Mouse (Mus musculus): ENCODE results near the gene Prss53. TPM values are rescaled to one million over a fixed set of nuclear protein-coding genes. Genes with fewer than 3 reads are reported as not detected.

The Prss53 gene
- 1 to 10 TPM; 1.5 to 1.8 (median 1.7) TPM for total RNA-seq (2022)

DNA sequence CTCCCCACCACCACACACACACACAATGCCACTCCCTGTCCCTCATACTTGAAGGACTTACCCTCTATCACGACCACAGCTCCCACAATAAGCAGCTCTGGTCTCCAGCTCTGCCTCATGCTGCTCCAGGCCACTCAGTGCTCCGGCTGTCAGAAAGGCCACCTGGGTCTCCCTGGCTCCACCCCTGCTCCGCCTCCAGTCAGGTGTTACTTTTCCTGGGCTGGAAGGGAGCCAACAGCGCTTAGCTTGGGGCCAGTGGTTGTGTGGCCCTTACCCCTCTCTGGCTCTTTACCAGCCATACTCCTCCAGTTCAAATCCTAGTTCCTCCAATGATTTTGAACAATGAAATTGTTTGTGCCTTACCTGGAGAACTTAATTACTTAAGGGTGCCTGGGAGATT is at the start of gene Prss53:
Gene Prss53, minus strand, starts transcription at position 173 of the 400 bp plus-strand sequence.
- DNase-seq (ENCODE audit: low spot score in 2 of 2) = no peak

DNA sequence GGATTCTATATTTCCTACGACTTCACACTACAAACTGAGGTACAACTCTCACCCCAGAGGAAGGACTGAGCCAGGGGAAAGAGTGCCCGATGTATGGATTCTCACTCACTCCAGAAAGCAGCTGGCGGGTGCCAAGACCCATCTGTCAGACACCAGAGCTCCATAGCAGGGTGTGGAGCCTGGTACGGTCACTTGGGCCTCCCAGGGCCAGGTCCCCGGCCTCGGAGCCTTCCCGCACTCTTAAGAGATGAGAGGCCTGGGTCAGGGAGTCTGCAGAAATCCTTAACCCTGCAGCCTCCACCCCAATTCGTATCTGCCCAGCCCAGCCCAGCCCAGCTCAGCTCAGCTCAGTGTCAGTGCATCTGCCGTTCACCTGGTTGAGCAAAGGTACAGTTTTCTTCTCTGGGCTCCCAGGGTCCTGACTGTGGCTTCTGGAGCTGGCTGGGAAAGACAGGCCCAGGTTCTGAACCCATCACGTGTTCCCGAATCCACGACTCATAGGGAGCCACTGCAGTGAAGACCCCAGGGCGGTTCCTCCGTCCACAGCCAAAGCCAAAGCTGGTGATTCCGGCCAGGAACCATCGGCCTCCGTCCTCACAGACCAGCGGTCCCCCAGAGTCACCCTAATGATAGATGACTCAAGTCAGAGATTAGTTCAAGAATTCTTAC is 45.6 kb upstream of the Prss53 start:
- no peak for DNase-seq (ENCODE audit: low spot score in 2 of 2)

DNA sequence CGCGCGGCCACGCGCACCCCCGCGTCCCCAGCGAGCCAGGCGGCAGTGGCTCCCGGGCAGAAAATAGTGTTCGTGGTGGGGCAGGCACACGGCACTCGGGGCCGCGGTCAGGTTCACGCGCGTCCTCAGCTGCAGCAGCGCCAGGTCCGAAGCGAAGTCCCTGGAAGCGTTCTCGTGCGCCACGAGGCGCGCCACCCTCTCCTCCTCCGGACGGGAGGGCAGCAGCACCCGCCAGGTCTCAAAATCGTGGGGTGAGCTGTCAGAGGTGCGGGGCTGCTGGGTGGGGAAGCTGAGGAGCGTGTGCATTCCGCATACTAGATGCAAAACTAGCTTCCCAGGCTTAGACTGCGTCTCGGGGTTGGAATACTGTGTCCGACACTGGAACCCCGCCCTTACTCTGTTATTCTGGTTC is 45.0 kb upstream of the Prss53 start:
- DNase-seq (ENCODE audit: low spot score in 2 of 2) = no peak

DNA sequence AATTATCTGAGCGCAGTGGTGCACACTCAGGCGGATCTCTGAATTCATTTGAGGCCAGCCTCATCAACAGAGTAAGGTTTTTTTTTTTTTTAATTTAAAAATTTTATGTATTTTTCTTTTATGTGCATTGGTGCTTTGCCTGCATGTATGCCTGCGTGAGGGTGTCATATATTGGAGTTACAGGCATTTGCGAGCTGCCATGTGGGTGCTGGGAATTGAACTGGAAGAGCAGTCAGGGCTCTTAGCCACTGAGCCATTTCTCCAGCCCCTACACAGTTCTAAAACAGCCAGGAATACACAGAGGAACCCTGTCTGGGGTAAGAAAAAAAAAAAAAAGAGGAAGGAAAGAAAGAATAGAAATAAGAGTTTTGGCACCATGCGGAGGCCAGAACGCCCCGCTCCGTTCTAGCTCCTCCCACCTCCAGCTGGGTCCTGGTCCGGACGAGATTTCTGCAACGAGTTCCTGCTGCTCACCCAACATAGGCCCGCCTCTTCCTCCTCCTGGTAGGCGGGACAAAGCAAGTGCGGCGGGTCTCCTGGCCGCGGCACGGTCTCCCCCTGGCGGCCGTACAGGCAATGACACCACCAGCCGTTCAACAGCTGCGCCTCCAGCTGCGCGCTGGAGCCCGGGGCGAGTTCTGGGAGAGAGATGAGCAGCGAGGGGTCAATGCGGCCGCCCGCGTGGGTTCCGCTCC is 44.4 kb upstream of the Prss53 start:
- DNase-seq (ENCODE audit: low spot score in 2 of 2) = peak; percentile 90 to 95

DNA sequence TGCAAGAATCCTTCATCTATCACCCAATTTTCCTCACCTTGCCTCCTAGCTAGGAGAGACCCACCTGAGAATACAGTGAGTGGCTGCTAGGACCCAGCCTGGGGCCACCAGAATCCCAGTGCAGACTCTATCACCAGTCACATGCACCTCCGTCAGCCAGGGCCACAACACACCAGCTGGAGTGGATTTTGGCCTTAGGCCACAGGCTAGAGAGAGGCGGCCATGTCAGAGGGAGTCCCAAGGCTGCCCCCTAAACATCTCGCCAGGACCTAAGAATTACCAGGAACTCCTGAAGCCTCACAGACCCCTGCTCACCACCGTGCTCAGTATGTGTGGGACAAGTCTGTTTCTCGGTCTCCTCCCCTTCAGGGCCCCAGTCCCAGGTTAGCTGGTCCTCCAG is 43.3 kb upstream of the Prss53 start:
- DNase-seq (ENCODE audit: low spot score in 2 of 2) = no peak

DNA sequence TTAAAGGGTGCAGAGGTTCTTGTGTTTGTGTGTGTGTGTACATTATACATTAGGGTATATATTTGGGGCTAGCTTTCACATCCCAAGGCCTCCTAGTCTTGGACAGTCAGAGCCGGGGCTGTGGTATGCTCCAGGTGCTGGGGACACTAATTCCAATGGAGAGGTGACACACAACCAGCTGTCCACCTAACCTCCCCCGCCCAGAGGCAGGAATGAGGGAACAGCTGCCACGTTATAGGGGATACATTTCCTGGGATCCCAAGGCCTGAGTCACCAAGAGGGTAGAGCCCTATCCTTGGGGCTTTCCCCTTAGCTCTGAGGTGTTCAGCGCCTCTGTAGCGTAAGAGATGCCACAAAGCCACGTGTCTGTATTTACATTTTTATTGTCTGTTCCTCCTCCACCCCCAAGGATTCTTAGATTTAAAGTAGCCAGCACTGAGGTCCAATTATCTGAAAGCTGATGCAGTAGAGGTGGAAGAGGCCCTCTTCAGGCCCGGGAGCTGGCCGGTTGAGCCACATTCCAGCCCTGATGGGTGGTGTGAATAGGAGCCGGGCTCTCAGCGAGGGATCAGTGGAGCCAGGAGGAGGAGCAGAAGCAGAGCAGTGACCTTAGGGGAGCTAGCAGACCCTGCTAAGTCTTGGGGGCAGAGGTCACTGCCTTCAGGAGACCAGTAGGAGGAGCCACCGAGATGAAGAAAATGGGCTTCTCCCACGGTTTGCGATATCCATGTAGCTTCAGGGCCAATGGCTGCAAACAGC is 41.7 kb upstream of the Prss53 start:
- no peak for DNase-seq (ENCODE audit: low spot score in 2 of 2)

DNA sequence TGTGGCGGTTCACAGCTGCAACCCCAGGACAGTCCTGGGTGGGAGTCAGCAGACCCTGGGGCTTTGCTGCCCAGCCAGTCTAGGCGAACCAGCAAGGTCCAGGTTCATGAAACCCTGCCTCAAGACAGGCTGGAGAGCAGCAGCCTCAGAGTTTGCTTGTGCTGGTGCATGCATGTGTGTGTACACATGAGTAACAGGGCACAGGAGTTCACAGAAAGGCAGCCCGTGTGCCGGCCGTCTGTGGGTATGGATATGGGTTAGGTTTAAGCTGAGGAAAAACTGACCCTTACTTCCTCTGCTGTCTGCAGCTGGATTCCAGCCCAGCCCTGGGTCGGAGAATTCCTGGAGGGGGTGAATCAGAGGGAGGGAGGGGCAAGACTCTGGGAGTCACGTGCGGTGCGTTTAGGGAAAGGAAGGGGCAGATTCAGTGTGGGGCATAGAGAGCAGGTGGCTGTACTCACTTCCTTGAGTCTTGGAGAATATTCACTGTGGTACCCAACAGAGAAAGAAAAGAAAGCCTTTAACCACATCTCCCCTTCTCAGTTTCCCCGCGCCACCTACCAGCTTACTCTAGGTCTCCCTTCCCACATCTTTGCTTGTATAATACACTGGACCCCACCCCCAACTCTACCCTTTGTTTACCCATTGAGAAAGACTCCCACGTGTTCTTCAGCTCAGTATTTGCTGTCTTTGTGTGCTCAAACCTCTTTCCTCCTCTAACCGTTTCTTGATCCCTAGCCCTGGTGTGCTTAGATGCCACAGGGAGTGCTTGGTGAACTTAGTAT is 40.8 kb upstream of the Prss53 start:
- no peak for DNase-seq (ENCODE audit: low spot score in 2 of 2)

DNA sequence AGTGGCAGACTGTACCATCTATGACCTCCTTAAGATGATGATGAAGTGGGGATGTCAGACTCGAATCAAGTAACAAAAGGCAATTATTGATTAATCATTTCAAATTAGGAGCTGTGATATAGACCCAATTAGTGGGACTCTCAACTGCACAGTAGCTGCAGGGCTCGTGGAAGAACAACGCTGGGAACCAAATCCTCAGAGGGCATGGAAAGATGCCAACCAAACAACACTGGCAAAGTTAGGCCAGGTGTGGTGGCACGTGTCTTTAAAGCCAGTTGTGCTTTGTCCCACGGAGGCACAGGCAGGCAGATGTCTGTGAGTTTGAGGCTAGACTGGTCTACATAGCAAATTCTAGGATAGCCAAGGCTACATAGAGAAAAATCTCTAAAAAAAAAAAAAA is 39.9 kb upstream of the Prss53 start:
- DNase-seq (ENCODE audit: low spot score in 2 of 2) = no peak

DNA sequence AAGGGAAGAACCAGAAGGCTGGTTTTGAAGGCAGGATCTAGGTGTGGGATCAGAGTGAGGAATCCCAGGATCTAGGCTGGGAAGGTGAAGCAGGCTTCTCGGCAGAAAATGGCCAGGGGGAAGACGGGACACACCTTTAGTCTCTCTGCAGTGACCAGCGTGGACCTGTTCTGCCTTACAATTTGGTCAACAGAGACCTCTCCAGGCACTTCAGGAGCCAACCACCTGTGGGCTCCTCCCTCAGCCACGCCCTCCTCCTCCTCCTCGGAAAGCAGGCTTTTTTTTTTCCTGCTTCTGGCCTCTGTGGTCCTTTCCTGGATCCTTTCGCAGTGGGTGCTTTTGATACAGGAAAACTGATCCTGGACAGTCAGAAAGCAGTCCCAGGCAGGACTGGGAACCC is 39.2 kb upstream of the Prss53 start, which contains the start of gene Prss8:
Gene Prss8, minus strand, starts transcription at position 182 of the 400 bp plus-strand sequence.
- DNase-seq (ENCODE audit: low spot score in 2 of 2) = no peak

DNA sequence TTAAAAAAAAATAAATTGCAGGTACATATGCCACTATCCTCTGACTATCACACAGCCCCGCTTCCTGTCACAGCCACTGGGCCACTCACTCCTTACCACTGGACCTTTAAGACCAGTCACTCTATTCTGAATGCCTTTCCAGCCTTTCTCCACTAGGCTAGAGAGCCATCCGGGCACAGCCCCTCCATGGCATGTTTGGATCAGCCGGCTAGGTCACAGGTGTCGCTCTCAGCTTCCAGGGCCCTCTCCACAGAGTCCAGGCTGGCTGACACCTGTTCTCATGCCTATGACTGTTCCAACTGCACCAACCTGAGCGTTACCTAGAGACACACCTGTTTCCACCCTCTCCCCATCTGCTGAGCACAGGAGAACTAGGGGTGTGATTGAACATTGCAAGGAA is 37.8 kb upstream of the Prss53 start:
- no peak for DNase-seq (ENCODE audit: low spot score in 2 of 2)

DNA sequence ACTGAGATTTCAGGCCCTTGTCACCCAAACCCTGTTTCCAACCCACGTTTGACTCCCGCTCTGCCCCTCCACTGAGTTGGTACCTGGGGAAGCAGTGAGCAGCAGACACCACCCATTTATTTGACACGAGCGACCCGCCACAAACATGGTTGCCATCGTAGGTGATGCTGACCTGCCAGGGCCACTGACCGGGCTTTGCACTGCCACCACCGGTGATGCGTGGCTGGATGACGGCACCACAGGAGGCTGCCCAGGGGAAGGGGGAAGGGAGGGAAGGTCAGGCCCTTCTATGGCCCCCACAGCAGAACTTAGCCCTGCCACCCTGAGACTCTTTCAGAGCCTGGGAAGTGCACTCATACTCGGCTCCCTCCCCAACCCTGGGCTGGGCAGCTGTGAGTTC is 37.0 kb upstream of the Prss53 start:
- DNase-seq (ENCODE audit: low spot score in 2 of 2) = no peak

DNA sequence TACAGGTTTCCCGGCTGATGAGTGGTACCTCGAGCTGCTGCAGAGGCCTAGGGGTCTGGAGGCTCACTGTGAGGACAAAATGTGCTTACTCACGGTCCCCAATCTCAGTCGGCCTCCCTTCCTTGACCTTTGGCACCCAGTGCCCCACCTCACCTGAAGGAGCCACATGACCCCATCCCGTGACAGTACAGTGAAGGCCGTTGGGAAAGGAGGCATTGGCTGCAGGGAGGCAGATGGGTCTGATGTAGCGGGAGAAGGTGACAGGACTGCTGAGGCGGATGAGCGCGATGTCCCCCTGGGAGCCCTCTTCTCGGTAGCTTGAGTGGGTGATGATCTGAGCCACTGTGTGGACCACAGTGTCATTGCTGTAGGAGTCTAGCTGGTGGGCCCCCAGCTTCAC is 36.1 kb upstream of the Prss53 start:
- DNase-seq (ENCODE audit: low spot score in 2 of 2) = no peak

DNA sequence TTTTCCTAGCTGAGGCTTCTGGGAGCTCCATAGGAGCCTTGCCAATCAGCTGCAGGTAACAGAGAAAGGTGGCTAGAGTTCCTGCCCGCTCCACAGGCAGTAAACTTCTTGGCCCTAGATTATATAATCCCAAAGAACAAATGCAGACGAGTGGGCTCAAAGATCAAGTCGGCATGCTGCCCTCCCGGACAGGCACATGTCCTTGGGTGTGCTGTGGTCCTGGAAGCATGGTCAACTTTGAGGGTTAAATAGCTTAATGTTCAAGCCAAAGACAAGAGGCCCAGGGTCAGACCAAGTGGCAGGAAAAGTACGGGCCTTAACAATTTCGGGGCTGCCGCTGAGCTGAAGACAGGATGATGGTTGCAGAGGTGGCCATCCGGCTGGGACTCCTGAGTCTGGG is 35.3 kb upstream of the Prss53 start:
- no peak for DNase-seq (ENCODE audit: low spot score in 2 of 2)

DNA sequence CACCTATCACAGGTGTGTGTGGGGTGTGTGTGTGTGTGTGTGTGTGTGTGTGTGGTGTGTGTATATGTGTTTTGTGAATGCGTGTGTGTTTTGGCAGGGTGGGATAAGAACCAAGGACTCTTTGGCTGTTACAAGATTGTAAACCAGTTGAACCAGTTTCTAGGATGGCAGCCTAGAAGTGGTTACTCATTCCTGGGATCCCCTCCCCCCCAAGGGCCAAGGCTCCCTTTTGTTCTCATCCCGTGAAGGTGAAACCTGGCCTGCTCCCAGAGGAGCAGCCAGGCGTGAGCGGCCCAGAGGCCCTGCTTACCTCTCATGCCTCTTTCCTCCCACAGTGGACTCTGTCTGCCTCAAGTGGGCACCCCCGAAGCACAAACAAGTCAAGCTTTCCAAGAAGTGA is 34.5 kb upstream of the Prss53 start:
- no peak for DNase-seq (ENCODE audit: low spot score in 2 of 2)

DNA sequence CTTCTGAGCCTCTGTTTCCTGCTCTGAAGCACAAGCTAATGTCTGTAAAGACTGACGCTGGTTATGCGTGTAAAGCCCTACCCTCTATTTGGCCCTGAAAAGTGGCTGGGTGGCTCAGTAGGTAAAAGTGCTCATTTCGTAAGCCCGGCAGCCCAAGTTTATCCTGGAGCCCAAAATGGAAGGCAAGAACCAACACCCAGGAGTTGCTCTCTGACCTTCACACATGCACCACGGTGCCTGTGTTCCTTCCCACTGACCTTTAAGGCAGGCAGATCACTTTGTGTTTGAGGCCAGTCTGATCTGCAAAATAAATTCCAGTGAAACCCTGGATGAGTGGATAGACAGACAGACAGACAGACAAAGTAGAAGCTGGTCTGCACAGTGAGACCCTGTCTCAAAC is 32.9 kb upstream of the Prss53 start:
- DNase-seq (ENCODE audit: low spot score in 2 of 2) = no peak

DNA sequence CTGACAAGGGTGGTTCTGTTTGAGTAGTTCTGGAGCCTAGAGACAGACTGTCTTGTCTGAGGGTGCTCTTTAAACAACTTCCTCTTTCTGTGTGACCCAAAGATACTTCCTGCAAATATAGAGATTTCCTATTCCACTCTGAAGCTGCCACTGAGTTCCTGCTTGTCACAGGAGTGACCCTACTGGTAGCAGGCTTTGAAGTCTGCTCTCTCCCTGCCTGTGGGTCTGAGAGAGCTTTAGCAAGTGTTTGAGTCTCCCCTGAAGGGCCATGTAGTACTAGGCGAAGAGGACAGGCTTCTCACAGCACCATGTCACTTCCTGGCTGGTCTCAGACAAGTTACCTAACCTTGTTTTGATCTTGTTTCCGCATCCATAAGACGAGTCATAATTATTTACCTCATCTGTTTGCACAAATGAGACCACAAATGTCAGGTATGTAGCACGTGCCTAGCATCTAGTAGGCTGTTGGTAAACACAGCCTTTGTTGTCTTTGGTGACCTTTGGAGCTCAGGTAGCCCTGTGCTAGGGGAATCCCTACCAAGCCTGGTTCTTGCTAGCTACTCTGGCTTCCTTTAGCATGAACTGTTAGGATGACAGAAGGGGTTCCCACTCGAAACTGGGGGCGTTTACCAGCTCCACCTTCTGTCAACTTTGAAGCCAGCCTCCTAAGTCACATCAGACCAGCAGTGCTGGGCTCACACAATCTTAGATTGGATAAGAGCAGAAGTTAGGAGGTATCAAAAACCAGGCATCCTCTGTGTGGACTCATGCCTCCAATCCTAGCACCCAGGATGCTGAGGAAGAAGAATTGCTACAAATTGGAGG is 31.9 kb upstream of the Prss53 start:
- DNase-seq (ENCODE audit: low spot score in 2 of 2) = no peak

DNA sequence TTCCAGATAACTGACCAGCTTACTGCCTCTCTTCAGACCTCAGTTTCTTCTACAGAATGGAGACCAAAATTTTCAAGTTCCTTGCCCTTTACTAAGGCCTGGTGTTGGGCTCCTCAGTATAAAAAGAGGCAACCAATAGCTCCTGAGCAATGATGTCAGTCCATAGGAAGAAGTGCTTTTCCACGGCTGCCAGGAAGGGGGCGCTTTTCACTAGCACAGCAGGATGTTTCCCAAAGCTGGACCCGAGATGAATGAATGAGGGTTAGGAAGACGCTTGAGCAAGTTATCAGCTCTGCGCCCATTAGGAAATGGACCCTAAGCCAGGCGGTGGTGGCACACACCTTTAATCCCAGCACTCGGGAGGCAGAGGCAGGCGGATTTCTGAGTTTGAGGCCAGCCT is 30.7 kb upstream of the Prss53 start:
- no peak for DNase-seq (ENCODE audit: low spot score in 2 of 2)

DNA sequence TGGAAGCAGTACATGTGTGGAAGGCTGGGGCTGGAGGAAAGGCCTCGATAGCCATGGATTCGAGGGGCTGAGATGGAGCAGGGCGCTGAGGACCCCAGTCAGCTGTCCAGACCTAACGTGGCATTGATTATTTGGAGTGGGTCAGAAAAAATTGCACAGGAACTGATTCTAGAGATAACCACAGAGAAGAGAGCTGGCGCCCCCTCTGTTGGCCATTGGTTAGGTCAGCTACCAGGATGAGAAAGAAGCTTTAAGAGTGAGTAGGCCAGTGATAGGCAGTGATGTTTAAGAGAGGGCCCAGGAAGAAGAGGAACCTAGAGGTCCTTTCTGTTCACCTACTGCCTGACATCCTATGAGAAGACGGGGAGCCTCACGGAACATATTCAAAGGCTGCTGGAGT is 28.5 kb upstream of the Prss53 start:
- DNase-seq (ENCODE audit: low spot score in 2 of 2) = no peak

DNA sequence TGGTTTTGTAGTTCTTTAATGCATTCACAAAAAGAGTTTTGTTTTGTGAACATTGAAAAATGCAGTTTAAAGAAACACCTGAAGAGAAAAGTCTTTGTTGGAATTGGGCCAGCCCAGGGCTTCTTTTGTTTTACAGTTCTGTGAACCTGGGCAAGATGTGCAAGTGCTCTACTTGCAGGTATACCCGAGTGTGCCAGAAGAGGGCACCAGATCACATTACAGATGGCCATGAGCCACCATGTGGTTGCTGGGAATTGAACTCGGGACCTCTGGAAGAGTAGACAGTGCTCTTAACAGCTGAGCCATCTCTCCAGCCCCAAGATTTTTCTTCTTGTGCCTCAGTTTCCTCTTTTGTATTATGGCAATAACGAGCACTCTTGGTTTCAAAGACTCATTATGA is 27.4 kb upstream of the Prss53 start:
- DNase-seq (ENCODE audit: low spot score in 2 of 2) = no peak

DNA sequence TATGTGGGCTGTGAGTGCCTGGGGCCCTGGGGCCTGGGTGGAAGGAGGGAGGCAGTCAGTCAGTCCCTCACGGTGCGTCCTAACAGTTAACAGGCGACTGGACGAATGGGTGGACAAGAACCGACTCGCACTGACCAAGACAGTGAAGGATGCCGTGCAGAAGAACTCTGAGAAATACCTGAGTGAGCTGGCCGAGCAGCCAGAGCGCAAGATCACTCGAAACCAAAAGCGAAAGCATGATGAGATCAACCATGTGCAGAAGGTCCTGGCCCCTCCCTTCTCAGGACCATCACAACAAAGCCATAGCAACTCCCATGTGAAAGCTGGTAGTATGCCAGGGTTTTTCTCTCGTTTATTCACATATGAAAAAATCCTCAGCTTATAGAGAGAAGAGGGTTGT is 24.5 kb upstream of the Prss53 start:
- DNase-seq (ENCODE audit: low spot score in 2 of 2) = no peak

DNA sequence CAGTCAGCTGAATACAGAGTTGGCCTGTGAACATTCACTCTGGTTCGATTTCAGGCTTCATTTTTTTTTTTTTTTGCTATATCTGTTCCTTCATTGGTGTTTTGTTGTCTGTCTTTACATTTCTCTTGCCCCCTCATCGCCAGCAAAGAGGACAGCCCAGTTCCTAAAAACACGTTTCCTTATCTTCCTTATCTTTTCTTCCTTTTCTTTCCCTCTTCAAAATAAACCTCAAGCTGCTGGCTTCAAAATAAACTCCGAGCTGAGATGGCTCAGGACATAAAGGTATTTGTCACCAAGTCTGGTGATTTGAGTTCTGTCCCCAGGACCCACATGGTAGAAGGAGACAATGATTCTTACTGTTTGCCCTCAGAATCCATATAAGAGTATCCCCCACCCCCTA is 22.2 kb upstream of the Prss53 start:
- no peak for DNase-seq (ENCODE audit: low spot score in 2 of 2)

Data from gastrocnemius, adult 8-10 months (tissue).